Mouse (Mus musculus): ENCODE results near the gene Pbx2. TPM values are rescaled to one million over a fixed set of nuclear protein-coding genes. Genes with fewer than 3 reads are reported as not detected.

Pbx2 gene
- total and polyA plus RNA-seq, 3 experiments = 35.2 to 45.6 (median 42.7) TPM

DNA sequence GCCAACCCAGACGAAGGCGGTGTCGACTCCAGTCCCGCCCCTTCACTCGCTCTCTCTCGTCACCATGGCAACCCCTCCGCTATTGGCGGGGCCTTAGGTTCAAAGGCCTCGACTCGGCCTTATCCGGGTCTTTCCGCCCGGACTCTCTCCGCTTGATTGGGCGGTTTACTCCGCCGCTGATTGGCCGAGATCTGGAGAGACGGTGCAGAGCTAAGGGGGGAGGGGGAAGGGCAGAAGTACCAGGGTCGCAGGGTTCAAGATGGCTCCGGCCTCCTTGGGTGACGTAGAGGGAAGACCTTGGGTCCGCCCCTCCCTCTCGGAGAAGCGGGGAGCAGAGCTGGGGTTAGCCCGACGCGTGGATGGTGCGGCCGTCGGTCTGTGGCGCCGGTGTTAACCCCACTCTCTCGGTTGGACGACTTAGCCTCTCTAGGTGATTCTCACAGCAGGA, 13.0 kb downstream of the Pbx2 start, which contains the start of gene Agpat1:
Agpat1 (plus strand) TSS at position 202 of the 448 bp plus-strand sequence.
- DNase-seq = peak; percentile 99

DNA sequence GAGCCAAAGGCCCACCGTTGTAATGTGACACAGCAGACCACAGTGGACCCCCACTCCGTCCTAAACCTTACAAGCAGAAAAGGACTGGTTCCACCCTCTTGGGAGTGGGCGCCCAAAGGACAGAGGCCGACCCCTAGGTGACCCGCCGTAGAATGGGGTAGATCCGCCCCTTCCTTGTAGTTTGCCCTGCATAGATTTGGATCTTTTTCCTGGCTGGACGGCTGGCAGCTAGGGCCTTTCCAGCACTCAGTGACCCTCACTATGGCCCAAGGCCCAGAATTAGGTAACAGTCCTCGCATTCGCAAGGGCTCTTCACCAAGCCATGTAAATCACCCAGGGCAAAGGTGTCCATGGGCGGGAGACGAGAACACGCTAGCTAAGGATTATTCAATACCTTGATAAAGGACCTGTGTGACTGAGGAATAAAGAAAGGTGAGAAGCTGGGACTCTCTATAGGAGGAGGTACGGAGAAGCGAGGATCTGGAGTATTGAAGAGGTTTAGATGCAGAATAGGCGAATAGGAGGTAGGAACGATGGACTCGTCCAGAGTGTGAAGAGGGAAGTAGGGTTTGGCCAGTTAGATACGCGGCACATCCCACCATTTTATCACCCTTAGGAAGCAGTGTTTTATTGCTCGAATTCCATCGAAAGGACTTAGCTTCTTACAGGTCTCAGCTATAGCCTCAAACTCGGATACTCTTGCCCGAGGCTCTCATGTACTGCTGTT, 13.6 kb downstream of the Pbx2 start:
- DNase-seq = peak; percentile 83

DNA sequence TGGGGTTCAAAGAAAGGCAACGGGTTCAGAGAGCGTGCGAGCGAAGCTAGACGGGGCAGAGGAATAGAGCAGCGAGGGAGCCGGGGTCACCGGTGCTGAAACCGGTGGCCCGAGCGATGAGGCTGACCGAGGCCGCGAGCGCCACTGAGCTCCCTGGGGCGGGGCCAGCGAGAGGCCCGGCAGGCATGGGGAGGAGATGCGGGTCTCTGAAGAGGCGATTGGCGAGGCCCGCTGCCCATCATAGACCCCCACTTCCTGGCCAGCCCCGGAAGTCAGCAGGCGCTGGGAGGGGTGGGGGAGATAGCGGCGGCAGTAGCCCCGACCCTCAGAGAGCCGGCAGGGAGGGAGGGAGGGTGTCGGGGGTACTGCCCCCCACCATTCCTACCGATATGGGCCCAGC, 14.5 kb downstream of the Pbx2 start:
- peak; percentile 98 for DNase-seq

DNA sequence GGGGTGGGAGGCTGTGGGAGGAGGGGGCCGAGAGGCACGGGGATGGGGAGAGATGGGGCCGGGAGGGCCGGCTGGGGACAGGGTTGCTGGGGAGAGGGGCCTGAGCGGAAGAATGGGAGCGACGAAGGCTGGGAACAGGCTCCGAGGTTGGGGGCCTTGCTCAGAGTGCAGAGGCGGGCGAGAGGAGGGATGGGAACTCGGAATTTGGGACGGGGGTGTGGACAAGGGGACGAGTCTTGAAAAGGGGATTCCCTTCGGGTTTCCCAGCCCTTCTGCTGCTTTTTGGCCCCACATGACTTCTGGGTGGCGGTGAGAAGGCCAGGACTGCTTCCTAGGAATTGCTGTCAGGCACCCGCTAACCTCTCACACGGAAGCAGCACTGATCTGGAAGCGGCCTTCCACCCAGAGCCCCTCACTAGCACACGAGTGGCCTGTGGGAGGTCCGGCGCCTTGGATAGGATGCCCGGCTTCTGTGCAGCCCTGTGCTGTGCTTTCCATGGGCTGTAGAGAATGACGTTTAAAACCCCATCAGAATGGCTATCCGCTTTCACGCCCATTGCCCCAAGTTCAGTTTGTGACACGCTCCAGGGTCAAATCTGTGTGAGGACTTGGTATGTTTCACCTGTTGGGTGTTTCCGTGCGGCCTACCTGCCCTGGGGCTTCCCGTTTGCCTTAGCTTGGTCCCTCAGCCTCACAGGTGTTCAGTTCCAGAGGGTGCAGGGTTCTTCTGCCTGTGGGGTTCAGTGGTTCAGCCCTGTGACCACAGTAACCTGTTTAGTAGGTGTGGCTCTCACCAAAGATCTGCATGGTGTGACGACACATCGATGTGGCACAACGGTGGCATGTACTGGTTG, 15.3 kb downstream of the Pbx2 start:
- DNase-seq = peak; percentile 48

DNA sequence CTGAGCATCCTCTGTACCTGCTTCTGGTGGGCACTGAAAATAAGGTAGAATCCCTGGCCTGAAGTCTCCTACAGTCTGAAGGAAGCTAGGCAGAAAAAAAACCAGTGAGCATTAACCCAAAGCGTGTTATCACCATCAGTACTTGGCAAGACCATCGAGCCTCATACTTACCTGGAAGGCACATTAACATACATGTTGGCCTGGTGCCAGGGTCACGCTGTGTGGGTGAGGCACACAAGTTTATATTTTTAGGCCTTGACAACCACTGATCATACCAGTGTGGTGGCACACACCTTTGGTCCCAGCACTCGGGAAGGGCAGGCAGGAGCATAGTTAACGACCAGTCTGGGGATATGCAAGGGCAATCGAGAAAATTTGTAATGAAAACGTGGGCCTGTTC, 16.9 kb downstream of the Pbx2 start:
- DNase-seq = no peak

DNA sequence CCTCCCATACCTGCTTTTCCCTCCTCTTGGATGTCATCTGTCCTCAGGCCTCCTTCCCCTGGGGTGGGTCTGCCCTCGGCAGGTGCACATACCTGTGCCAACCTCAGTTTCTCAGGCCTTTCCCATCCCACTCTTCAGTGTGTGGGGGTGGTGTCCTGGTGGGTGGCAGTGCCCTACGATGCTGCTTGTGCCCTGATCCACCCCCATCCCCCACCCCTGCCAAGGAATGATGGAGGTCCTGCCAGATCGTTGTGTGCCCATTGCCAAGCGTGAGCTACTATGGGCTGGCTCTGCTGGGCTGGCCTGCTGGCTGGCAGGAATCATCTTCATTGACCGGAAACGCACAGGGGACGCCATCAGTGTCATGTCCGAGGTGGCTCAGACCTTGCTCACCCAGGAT, 20.0 kb downstream of the Pbx2 start:
- no peak for DNase-seq

DNA sequence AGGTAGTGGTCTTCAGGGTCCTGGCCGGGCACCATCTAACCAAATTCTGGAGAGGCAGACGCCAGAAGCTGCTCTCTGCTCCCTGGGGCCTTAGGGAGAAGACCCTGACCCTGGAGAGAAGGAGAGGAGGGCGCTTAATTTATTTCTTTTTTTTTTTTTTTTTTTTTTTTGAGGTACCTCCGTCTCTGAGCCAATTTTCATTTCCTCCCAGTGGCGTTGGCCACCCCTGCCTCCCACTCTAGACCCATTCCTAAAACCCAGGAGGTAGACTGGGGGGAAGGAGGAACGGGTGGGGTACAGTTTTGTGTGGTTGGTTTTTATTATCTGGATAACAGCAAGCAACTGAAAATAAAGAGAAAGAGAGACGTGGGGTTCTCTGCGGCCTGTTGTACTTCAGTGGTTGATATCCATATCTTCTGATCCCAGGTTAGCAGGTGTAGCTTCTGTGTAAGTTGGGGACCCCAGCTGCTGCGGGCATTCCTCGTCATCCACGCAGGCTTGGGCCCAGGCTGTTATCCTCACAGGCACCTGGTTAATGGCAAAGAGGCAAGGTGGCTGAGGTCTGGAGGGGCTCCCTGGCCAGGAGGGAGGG, 22.1 kb downstream of the Pbx2 start:
- no peak for DNase-seq

DNA sequence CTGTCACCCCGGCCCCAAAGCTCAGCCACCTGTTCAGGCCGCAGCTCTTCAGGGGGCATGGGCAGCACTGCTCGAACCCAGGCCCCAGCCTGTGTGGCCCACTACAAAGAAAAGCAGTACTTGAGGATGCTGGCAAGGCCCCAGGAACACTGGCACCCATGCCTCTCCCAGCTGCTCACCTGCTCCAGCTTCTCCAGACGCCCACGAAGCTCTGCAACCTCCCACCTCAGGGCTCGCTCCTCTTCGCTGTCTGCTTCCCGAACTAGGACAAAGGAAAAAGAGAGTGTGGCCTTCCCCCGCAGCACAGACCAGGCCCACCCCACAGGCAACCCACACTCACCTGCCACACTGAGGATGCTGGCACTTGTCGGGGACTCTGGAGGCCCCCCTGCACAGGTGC, 22.8 kb downstream of the Pbx2 start:
- DNase-seq = no peak

DNA sequence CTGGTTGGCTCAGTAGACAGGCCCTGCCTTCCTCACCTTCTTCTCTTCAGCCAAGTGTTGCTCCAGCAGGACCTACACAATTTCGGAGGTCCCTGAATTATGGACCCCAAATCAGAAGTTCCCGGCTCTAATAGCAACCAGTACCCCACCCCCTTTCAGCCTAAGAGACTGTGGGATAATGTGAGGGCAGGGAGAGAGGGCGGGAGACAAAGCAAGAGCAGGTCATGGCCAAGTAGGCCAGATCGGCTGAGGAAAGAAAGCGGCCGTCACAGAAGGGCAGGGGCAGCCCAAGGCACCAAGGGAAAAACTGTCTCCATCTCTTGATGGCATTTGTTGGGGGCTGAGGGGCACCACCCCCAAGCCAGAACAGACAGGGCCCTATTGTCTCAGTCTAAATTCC, 24.8 kb downstream of the Pbx2 start, which contains the start of gene Egfl8:
Egfl8 (minus strand) TSS at position 101 of the 400 bp plus-strand sequence.
- no peak for DNase-seq

DNA sequence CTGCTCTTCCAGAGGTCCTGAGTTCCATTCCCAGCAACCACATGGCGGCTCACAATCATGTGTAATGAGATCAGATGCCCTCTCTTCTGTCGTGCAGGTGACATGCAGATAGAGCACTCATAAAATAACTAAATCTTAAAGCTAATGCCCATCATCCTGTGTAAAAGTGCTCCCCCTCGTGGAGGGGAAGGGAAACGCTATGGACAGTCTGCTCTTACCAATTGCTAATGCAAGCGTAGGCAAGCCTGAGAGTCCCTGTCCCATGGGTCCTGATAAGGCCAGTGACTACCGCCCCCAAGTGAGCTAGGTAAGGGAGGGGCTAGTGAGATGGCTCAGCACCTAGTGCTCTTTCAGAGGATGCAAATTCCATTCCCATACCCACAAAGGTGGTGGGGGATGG, 27.9 kb downstream of the Pbx2 start:
- DNase-seq = peak; percentile 81

DNA sequence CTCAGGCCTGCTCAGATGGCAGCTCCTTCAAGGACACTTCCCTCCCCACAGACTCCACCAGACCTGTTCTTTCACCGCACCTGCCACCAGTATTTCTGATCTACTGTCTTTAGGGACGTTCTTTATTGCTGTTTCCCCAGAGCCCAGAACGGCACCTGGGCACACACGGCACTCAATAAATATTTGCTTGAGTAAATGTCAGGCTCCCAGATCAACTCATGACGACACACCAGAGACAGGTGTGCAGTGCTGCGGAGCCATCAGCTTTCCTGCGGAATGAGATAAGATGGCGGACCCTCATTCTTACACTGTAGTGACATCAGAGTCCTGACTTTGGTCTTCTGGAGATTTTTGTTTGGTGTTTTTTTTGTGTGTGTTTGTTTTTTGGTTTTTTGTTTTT, 29.9 kb downstream of the Pbx2 start:
- DNase-seq = no peak

DNA sequence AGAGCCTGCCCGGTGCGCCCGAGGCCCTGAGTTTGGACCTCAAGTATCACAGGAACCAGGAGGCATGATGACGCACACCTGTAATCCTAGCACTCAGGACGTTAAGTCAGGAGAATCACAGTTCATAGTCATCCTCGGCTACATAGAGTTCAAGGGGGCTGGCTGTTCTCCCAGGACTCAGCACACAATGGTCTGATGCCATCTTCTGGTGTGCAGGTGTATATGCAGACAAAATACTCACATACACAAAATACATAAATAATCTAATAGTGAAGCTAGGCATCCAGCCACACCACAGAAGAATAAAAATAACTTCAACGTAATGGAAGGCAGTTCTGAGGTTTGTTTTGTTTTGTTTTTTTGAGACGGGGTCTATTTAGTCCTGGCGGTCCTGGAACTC, 32.1 kb downstream of the Pbx2 start:
- DNase-seq = no peak

DNA sequence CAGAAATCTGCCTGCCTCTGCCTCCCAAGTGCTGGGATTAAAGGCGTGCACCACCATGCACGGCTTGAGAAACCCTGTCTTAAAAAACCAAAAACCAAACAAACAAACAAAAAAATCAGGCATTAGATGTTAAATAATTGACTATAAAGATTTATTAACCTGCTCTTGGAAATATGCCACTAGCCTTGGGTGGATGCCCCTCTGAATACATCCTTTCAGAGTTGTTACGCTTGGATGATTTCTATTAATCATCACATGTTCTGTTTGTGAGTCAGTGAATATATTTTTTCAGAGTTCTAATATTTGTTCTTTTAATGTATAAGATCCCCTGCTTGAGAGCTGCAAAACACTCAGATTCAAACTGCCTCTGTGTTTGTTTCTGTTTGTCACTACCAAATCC, 33.9 kb downstream of the Pbx2 start:
- DNase-seq = no peak

DNA sequence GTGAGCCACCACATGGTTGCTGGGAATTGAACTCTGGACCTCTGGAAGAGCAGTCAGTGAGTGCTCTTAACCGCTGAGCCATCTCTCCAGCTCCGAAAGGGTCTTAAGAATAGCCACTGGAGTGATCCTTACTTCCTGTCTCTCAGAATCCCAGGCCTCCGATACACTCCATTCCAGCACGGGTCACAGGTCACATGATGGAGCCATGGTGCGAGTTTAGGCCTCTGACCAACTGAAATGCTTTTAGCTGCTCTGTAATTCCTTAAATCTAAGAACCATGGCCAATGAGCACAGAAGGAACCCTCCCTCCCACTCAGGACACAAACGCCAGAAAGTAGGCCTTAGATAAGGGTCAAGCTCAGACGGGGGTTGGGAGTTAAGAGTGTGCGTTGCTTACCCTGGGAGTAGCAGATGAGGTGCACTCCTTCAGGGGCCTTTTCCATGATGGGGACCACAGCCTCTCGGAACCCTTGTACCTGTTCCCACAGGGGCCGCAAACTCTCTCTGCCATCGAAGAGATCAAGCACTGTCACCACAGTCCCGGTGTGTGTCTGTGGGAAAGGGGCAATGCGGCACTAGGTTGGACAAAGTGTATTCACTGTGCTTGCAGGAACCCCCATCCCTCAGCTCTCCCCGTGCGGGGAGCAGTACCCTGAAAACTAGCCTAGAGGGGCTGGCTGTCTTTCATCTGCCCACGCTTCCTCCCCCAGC, 35.2 kb downstream of the Pbx2 start:
- DNase-seq = no peak

DNA sequence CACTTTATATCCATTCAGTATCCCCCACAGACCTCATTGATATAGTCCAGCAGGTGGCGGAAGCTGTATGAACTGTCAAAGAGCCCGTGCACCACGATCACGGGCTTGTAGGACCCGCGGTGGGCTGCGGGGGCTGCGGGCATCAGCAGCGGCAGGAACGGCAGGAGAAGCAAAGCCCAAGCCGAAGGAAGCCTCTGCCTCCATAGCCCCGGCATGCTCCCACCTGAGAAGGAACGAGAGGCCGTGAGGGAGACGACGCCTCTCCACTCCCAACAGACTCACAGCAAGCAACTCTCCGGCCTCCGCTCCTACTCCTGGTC, 35.7 kb downstream of the Pbx2 start:
- no peak for DNase-seq

DNA sequence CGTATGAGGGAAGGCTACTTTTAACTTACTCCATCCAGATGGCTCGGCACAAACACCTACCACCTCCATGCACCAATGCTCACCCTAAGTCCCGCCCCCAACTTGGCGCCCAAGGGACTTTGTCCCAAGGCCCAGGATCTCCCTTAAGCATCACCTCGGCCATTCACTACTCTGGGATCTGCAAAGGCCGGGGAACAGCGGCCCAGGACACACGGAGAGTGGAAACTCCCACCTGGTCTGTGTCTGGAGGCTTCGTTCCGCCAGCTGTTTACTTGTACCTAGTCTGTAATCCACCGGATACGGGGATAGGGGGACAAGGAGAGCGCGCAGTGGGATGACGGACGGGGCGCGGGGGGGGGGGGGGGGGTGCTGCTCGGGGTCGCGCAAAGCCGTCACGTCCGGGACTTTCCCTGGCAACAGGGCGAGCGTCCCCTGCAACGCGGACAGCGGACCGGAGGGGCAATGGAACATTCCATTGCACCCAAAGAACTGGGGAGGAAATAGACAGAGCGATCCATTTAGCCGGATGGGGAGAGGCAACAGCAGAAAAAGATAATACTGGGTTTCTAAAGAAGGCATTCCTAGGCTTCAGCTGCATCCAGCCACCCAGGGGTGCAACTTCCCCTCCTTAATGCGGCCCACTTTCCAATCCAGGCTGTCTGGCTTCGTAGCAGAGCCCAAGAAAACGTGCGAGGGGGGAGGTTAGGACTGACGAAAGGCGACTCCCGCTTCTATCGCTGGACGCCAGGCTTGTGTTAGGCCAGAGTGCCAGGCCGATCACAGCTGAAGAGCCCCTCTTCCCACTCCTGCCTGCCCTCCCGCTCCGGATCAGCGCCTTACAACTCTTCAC, 36.3 kb downstream of the Pbx2 start:
- peak; percentile 92 for DNase-seq

DNA sequence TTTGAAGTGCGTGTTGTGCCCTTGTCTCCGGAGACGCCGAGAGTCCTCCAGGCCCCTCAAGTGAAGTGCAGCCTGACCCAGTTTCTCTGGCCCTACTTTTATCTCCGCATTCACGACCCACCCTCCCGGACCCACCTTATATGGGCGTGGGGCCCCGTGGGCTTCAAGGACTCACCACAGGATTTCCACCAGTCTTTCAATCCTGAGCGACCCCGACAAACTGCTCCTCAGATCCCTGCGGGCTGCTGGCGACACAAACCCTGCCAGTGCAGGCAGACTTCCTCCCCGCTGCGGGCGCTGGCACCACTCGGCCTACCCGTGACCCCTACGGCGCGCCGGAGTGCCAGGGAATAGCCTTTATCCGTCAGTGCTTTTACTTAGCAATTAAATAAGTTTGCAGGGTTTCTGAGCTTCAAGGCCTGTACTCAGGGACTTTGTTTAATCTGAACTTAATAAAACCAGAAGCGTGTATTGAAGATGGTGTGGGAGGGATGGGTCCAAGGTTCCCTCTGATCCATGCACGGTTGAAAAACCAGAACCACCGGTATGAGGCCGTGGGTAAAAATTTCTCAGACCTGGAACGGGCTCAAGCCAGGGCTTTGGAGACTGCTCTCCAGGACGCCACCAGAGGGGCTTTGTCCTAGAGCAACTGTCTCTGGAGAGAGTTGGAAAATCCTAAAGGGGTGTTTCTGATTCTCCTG, 37.0 kb downstream of the Pbx2 start, which contains the start of gene Ppt2:
Ppt2 (minus strand) TSS at position 568 of the 701 bp plus-strand sequence.
- peak; percentile 86 for DNase-seq

DNA sequence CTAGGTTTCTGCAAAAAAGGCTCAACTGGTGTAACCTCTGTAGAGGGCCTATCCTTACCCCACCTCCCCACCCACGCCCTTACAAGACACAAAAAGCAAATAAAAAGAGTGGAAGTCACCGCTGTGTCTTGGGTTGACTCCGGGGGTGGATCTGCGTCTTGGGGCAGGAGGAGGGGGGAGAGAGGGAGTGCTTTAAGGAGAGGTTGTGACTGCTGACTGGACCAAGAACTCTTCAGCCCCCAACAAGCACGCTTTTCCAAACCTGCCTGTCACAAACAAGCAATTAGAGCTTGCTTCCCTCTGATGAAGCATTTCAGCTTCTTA, 37.5 kb downstream of the Pbx2 start:
- DNase-seq = no peak

DNA sequence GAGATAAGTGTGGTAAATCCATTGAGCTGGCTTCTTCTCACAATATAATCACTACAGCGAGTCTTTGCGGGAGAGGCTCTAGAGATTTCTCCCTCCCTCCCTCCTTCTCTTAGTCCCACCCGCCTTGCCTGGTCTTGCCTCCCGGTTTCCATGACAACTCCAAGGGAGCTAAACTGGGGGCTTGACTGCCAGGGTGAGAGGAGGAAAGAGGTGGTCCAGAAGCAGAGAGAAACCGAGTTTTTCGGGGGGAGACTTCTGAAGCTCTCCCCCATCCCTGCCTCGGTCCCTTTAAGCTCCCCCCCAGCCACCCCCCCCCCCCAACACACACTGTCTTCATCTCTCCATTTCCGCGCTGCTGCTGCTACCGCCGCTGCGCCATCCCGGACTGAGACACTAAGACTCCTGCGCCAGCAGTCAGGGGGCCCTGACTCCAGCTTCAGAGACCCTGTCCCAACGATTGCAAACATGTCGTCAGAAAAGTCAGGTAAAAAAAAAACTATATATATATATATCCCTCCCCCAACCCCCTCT, 38.2 kb downstream of the Pbx2 start, which contains the start of gene Prrt1:
Prrt1 (plus strand) TSS at position 313 of the 531 bp plus-strand sequence.
- DNase-seq = no peak
